ENCODE assay signal across 27 mouse cellular contexts in the genomic region with DNA sequence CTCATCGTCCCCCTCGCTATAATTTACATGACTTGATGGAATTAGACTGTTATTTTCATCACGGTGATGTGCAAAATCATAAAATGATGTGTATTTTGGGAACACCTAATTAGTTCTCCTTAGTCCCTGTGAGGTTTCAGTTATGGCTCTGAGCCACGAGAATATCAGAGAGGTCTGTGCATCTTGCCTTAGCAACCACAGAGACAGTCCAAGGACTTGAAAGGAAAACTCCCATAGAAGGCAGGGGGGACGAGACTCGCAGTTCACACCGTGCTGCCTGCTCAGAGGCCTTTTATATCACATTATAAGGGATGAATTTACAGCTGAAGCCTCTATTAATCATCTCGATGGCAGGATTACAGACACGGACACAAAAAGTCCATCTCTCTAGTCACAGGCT.
DNase-seq lines count a peak whose midpoint lies in the region; ATAC-seq lines count a peak whose summit lies in the region.
"Had no signal": no experiment of that assay in that cellular context is flagged by ENCODE, and none has a peak within 500 bp of the region (broad histone marks: within the 10 kb centered on the region; RNA-seq: fewer than 3 reads in every experiment).

No protein-coding gene starts in this region.

- WGBS in forebrain, embryonic 12.5 days: 79% methylated on average over 9 of the region's 9 CpGs
- 94% methylated on average over 9 of the region's 9 CpGs for WGBS in forebrain, embryonic 10.5 days
- WGBS in hindbrain, embryonic 16.5 days: 39% methylated on average over 9 of the region's 9 CpGs
- 85% methylated on average over 9 of the region's 9 CpGs for WGBS in hindbrain, embryonic 10.5 days
- WGBS in midbrain, embryonic 16.5 days: 46% methylated on average over 9 of the region's 9 CpGs
- 69% methylated on average over 9 of the region's 9 CpGs for WGBS in midbrain, embryonic 13.5 days

- H3K9me3 ChIP-seq in forebrain, embryonic 12.5 days: no peaks in the 10 kb centered on the region
- H3K9me3 ChIP-seq in forebrain, embryonic 10.5 days: peaks cover 7% of the 10 kb centered on the region; the same call in 1 of the 2 replicates
- no peaks in the 10 kb centered on the region for H3K9me3 ChIP-seq in hindbrain, embryonic 16.5 days (ENCODE audit: control insufficient read depth, low read length)
- H3K9me3 ChIP-seq in hindbrain, embryonic 10.5 days: 0 out of 2 replicates have a peak, but pooled peaks cover 5% of the 10 kb centered on the region
- no peaks in the 10 kb centered on the region for H3K9me3 ChIP-seq in midbrain, embryonic 16.5 days (replicated peaks; ENCODE audit: control insufficient read depth, low read length, poor library complexity, severe bottlenecking)
- 0 out of 2 replicates have a peak, but pooled peaks cover 4% of the 10 kb centered on the region for H3K9me3 ChIP-seq in midbrain, embryonic 13.5 days
- H3K9me3 ChIP-seq: embryonic facial prominence, embryonic 12.5 days; embryonic facial prominence, embryonic 15.5 days; heart, embryonic 15.5 days; hindbrain, embryonic 15.5 days had no signal

- H3K4me1 ChIP-seq in forebrain, embryonic 12.5 days: peaks cover 11% of the 10 kb centered on the region; the same call in 1 of the 2 replicates
- H3K4me1 ChIP-seq in forebrain, embryonic 10.5 days: no peaks in the 10 kb centered on the region
- H3K4me1 ChIP-seq in hindbrain, embryonic 16.5 days (ENCODE audit: control insufficient read depth, insufficient read depth, low read depth, low read length): no peaks in the 10 kb centered on the region; the same call in 1 of the 2 replicates
- no peaks in the 10 kb centered on the region for H3K4me1 ChIP-seq in hindbrain, embryonic 10.5 days (replicated peaks)
- peaks cover 7% of the 10 kb centered on the region; the same call in 1 of the 2 replicates for H3K4me1 ChIP-seq in midbrain, embryonic 16.5 days (ENCODE audit: control insufficient read depth, insufficient read depth, low read length)
- H3K4me1 ChIP-seq in midbrain, embryonic 13.5 days (replicated peaks): peaks cover 9% of the 10 kb centered on the region; the same call in 1 of the 2 replicates

- no peaks in the 10 kb centered on the region for H3K27me3 ChIP-seq in forebrain, embryonic 12.5 days
- no peaks in the 10 kb centered on the region for H3K27me3 ChIP-seq in forebrain, embryonic 10.5 days (ENCODE audit: poor library complexity, severe bottlenecking)
- no peaks in the 10 kb centered on the region for H3K27me3 ChIP-seq in hindbrain, embryonic 16.5 days (replicated peaks; ENCODE audit: control insufficient read depth, insufficient read depth, low read length)
- no peaks in the 10 kb centered on the region for H3K27me3 ChIP-seq in hindbrain, embryonic 10.5 days (ENCODE audit: insufficient read depth, poor library complexity, severe bottlenecking)
- no peaks in the 10 kb centered on the region for H3K27me3 ChIP-seq in midbrain, embryonic 16.5 days (ENCODE audit: control insufficient read depth, insufficient read depth, low read depth, low read length)
- no peaks in the 10 kb centered on the region for H3K27me3 ChIP-seq in midbrain, embryonic 13.5 days
- H3K27me3 ChIP-seq: embryonic facial prominence, embryonic 12.5 days; embryonic facial prominence, embryonic 15.5 days; heart, embryonic 12.5 days; heart, embryonic 15.5 days; hindbrain, embryonic 15.5 days had no signal

- no peak overlapping the region for H3K9ac ChIP-seq in forebrain, embryonic 12.5 days
- H3K9ac ChIP-seq in hindbrain, embryonic 16.5 days (ENCODE audit: low read depth, low read length): no peak overlapping the region
- H3K9ac ChIP-seq in midbrain, embryonic 16.5 days (ENCODE audit: low read depth, low read length): no peak overlapping the region
- no peak overlapping the region for H3K9ac ChIP-seq in midbrain, embryonic 13.5 days (replicated peaks)
- H3K9ac ChIP-seq: embryonic facial prominence, embryonic 12.5 days; embryonic facial prominence, embryonic 15.5 days; heart, embryonic 12.5 days; heart, embryonic 15.5 days; hindbrain, embryonic 15.5 days had no signal

- 0 out of 2 replicates have a peak overlapping the region, but pooled peaks have one; percentile 5 for H3K27ac ChIP-seq in forebrain, embryonic 12.5 days
- H3K27ac ChIP-seq in forebrain, embryonic 10.5 days: no peak overlapping the region
- no peak overlapping the region for H3K27ac ChIP-seq in hindbrain, embryonic 16.5 days (ENCODE audit: low read depth, low read length)
- H3K27ac ChIP-seq in hindbrain, embryonic 10.5 days: no peak overlapping the region
- no peak overlapping the region for H3K27ac ChIP-seq in midbrain, embryonic 16.5 days (ENCODE audit: low read length)
- H3K27ac ChIP-seq in midbrain, embryonic 13.5 days: no peak overlapping the region
- H3K27ac ChIP-seq: embryonic facial prominence, embryonic 12.5 days; embryonic facial prominence, embryonic 15.5 days; gastrocnemius, adult 2 months; heart, embryonic 15.5 days; hindbrain, embryonic 15.5 days had no signal

- no peak for ATAC-seq in forebrain, embryonic 12.5 days (ENCODE audit: low FRiP score)
- ATAC-seq in hindbrain, embryonic 16.5 days: 0 out of 2 replicates have a peak, but pooled peaks have one; percentile 57
- 0 out of 2 replicates have a peak, but pooled peaks have one; percentile 55 for ATAC-seq in midbrain, embryonic 16.5 days
- ATAC-seq in midbrain, embryonic 13.5 days: no peak
- ATAC-seq: activated CD4-positive, CD25-positive, alpha-beta regulatory T cell, adult 4 months; forebrain, embryonic 16.5 days; inflammation-experienced regulatory T-cells, adult 6 months; intestine, embryonic 16.5 days had no signal

- no peaks in the 10 kb centered on the region for H3K36me3 ChIP-seq in forebrain, embryonic 12.5 days (replicated peaks)
- H3K36me3 ChIP-seq in forebrain, embryonic 10.5 days (replicated peaks): no peaks in the 10 kb centered on the region
- H3K36me3 ChIP-seq in hindbrain, embryonic 16.5 days (ENCODE audit: control insufficient read depth, insufficient read depth, low read length): no peaks in the 10 kb centered on the region
- H3K36me3 ChIP-seq in hindbrain, embryonic 10.5 days: peaks cover 7% of the 10 kb centered on the region; the same call in 1 of the 2 replicates
- no peaks in the 10 kb centered on the region for H3K36me3 ChIP-seq in midbrain, embryonic 16.5 days (ENCODE audit: control insufficient read depth, insufficient read depth, low read length)
- no peaks in the 10 kb centered on the region for H3K36me3 ChIP-seq in midbrain, embryonic 13.5 days
- H3K36me3 ChIP-seq: embryonic facial prominence, embryonic 12.5 days; embryonic facial prominence, embryonic 15.5 days; heart, embryonic 15.5 days; hindbrain, embryonic 15.5 days had no signal

- no peak overlapping the region for H3K4me2 ChIP-seq in forebrain, embryonic 12.5 days
- H3K4me2 ChIP-seq in hindbrain, embryonic 16.5 days (ENCODE audit: low read length): no peak overlapping the region
- H3K4me2 ChIP-seq in midbrain, embryonic 16.5 days (ENCODE audit: low read length): no peak overlapping the region
- no peak overlapping the region for H3K4me2 ChIP-seq in midbrain, embryonic 13.5 days (replicated peaks)
- H3K4me2 ChIP-seq: embryonic facial prominence, embryonic 12.5 days; embryonic facial prominence, embryonic 15.5 days; heart, embryonic 12.5 days; heart, embryonic 15.5 days; hindbrain, embryonic 15.5 days had no signal

- DNase-seq in forebrain, embryonic 10.5 days (ENCODE audit: extremely low spot score, low spot score): no peak
- no peak for DNase-seq in hindbrain, embryonic 10.5 days (ENCODE audit: low spot score)
- no peak for DNase-seq in gastrocnemius, adult 8-10 months (ENCODE audit: low spot score in 2 of 2)
- DNase-seq: adrenal gland, adult 8-10 months; adrenal gland, postnatal 25 days; cerebellum, adult 11 months; cerebellum, adult 2 months; cerebellum, adult 9-11 months; cerebellum, postnatal 25 days; gastrocnemius, adult 2 months; gastrocnemius, postnatal 25 days; heart, adult 18-20 months; heart, postnatal 10 days; heart, postnatal 36 days had no signal

- H3K4me3 ChIP-seq in forebrain, embryonic 12.5 days (replicated peaks): no peak overlapping the region
- no peak overlapping the region for H3K4me3 ChIP-seq in forebrain, embryonic 10.5 days
- no peak overlapping the region for H3K4me3 ChIP-seq in hindbrain, embryonic 16.5 days (ENCODE audit: low read length)
- H3K4me3 ChIP-seq in hindbrain, embryonic 10.5 days: no peak overlapping the region
- H3K4me3 ChIP-seq in midbrain, embryonic 16.5 days (ENCODE audit: low read depth, low read length): no peak overlapping the region
- no peak overlapping the region for H3K4me3 ChIP-seq in midbrain, embryonic 13.5 days (replicated peaks)
- H3K4me3 ChIP-seq: embryonic facial prominence, embryonic 12.5 days; embryonic facial prominence, embryonic 15.5 days; gastrocnemius, adult 2 months; heart, embryonic 12.5 days; heart, embryonic 15.5 days; hindbrain, embryonic 15.5 days had no signal

Comparison
In these comparisons a context has a peak if more than half of its experiments do, and no peak if none do; other contexts are left out.
1. ATAC-seq: peak in hindbrain, embryonic 16.5 days (single experiment) and midbrain, embryonic 16.5 days (single experiment); none in forebrain, embryonic 12.5 days (single experiment) and midbrain, embryonic 13.5 days (single experiment).